Mouse (Mus musculus) CH12.LX (cell line): ENCODE measurements around the gene Hoxb3.

Source experiments
- HCFC1 ChIP-seq: IDR thresholded peaks from 2 replicates; pipeline ENCODE4 v1.6.1; 2012; ENCODE audit warnings: low read depth, mild to moderate bottlenecking, inconsistent platforms, low read length, improper control_type of control experiment
- POLR2A ChIP-seq: IDR thresholded peaks from 2 replicates; pipeline ENCODE4 v1.6.1; 2011; ENCODE audit warnings: low read depth, mild to moderate bottlenecking, improper control_type of control experiment, low read length
- RAD21 ChIP-seq: IDR thresholded peaks from 2 replicates; pipeline ENCODE4 v1.6.1; 2011; ENCODE audit warnings: low read depth, mild to moderate bottlenecking, low read length, improper control_type of control experiment, moderate library complexity
- USF2 ChIP-seq: conservative IDR thresholded peaks from 2 replicates; pipeline ENCODE4 v1.6.1; 2011; ENCODE audit warnings: low read depth, low read length, improper control_type of control experiment

GRCm38 (mm10) chr11:96297428-96297827 is 25.7 kb upstream of the Hoxb3 start:
- no peak for TF ChIP-seq POLR2A
- TF ChIP-seq HCFC1, result no peak
- TF ChIP-seq USF2, result no peak
- no peak for TF ChIP-seq RAD21
